Mouse (Mus musculus) myocyte (in vitro differentiated cells): ENCODE measurements around the gene Fto. TPM values are rescaled to one million over a fixed set of nuclear protein-coding genes. Genes with fewer than 3 reads are reported as not detected.

Experiments
- H3K27me3 ChIP-seq: one replicate; pipeline ENCODE4 v1.6.1; 2011; ENCODE audit not compliant: control insufficient read depth, insufficient read depth, insufficient read length
- H3K36me3 ChIP-seq: one replicate; pipeline ENCODE4 v1.6.1; 2011; ENCODE audit not compliant: control insufficient read depth, insufficient read depth
- H3K4me2 ChIP-seq: one replicate; pipeline ENCODE4 v1.6.1; 2011; ENCODE audit warnings: low read depth, control low read depth
- H3K4me3 ChIP-seq: one replicate; pipeline ENCODE4 v1.5.1; 2011; ENCODE audit warnings: mild to moderate bottlenecking, control low read depth, moderate library complexity
- H3K79me2 ChIP-seq: one replicate; pipeline ENCODE4 v1.6.1; 2011; ENCODE audit not compliant: control insufficient read depth, insufficient read depth
- H3ac ChIP-seq: one replicate; pipeline ENCODE4 v1.6.1; 2011; ENCODE audit not compliant: control insufficient read depth, insufficient read length
- CEBPB ChIP-seq: IDR thresholded peaks from 2 replicates; pipeline ENCODE4 v1.6.1; 2011; ENCODE audit warnings: mild to moderate bottlenecking, moderate library complexity; ENCODE audit not compliant: poor library complexity, insufficient read depth, severe bottlenecking
- E2F4 ChIP-seq: IDR thresholded peaks from one replicate; pipeline ENCODE4 v1.6.1; 2011; ENCODE audit warnings: mild to moderate bottlenecking, control low read depth, moderate library complexity; ENCODE audit not compliant: insufficient read depth
- MAX ChIP-seq: IDR thresholded peaks from one replicate; pipeline ENCODE4 v1.6.1; 2011; ENCODE audit warnings: low read depth, mild to moderate bottlenecking, control low read depth
- MYOD1 ChIP-seq, 3 experiments: IDR thresholded peaks; one replicate each; pipeline ENCODE4 v1.6.1; 2011; ENCODE audit warnings: control low read depth in 2 of 3, low read depth in 2 of 3, mild to moderate bottlenecking in 2 of 3, moderate library complexity in 1 of 3; ENCODE audit not compliant: insufficient read length in 2 of 3, control insufficient read depth in 1 of 3
- MYOG ChIP-seq, 3 experiments: IDR thresholded peaks; one replicate each; pipeline ENCODE4 v1.6.1; 2011; ENCODE audit warnings: control low read depth in 2 of 3, low read depth in 2 of 3, mild to moderate bottlenecking in 2 of 3; ENCODE audit not compliant: insufficient read length in 2 of 3, control insufficient read depth in 1 of 3, insufficient read depth in 1 of 3
- POLR2A ChIP-seq: IDR thresholded peaks from one replicate; pipeline ENCODE4 v1.6.1; 2011; ENCODE audit warnings: low read depth, mild to moderate bottlenecking, control low read depth, moderate library complexity; ENCODE audit not compliant: insufficient read length
- POLR2AphosphoS2 ChIP-seq: IDR thresholded peaks from one replicate; pipeline ENCODE4 v1.6.1; 2011; ENCODE audit warnings: low read depth, control low read depth; ENCODE audit not compliant: insufficient read length
- REST ChIP-seq: IDR thresholded peaks from one replicate; pipeline ENCODE4 v1.6.1; 2011; ENCODE audit warnings: mild to moderate bottlenecking, control low read depth, moderate library complexity; ENCODE audit not compliant: insufficient read depth, insufficient read length
- SRF ChIP-seq: IDR thresholded peaks from one replicate; pipeline ENCODE4 v1.6.1; 2011; ENCODE audit warnings: low read depth; ENCODE audit not compliant: control insufficient read depth, insufficient read length
- TCF12 ChIP-seq: IDR thresholded peaks from one replicate; pipeline ENCODE4 v1.6.1; 2011; ENCODE audit warnings: mild to moderate bottlenecking, control low read depth; ENCODE audit not compliant: poor library complexity, insufficient read depth, severe bottlenecking
- TCF3 ChIP-seq: IDR thresholded peaks from one replicate; pipeline ENCODE4 v1.6.1; 2011; ENCODE audit warnings: low read depth, control low read depth; ENCODE audit not compliant: insufficient read length
- USF1 ChIP-seq: IDR thresholded peaks from one replicate; pipeline ENCODE4 v1.6.1; 2011; ENCODE audit warnings: low read depth, mild to moderate bottlenecking, control low read depth, moderate library complexity
- polyA plus RNA-seq: library from polyadenylated mRNA; unstranded; fragments of >200 nt; fragmentation: generic; extraction: Trizol; gene quantifications from one replicate; pipeline ENCODE4 v1.2.1, GENCODE M21; 2012; ENCODE audit warnings: missing spikeins

Fto gene
- polyA plus RNA-seq, 1 experiment = 74.1 TPM

GRCm38 (mm10) chr8:91342196-91342595, 28.9 kb downstream of the Fto start:
- H3K36me3 ChIP-seq = no peaks in the 10 kb centered on the region
- no peak for TF ChIP-seq TCF3
- TF ChIP-seq MAX = no peak
- no peak for TF ChIP-seq TCF12
- no peak for TF ChIP-seq POLR2A
- TF ChIP-seq POLR2AphosphoS2 = no peak
- TF ChIP-seq MYOD1 (IDR thresholded peaks at IDR 0.05; ENCODE audit: control insufficient read depth in 1 of 3, insufficient read length in 2 of 3, low read depth in 2 of 3) = no peak
- no peak for TF ChIP-seq USF1
- no peak for TF ChIP-seq MYOG (IDR thresholded peaks at IDR 0.05; ENCODE audit: control insufficient read depth in 1 of 3, insufficient read depth in 1 of 3, insufficient read length in 2 of 3, low read depth in 2 of 3)
- TF ChIP-seq CEBPB = no peak
- TF ChIP-seq E2F4 = no peak
- no peak for TF ChIP-seq REST
- H3K27me3 ChIP-seq = no peaks in the 10 kb centered on the region
- H3K79me2 ChIP-seq = peaks cover 68% of the 10 kb centered on the region
- H3K4me3 ChIP-seq = no peak overlapping the region
- no peak overlapping the region for H3ac ChIP-seq
- H3K4me2 ChIP-seq = no peak overlapping the region

- TF ChIP-seq USF1 (no peak), CEBPB (no peak), SRF (no peak), POLR2A (no peak), MAX (no peak), E2F4 (no peak), REST (no peak), MYOG (IDR thresholded peaks at IDR 0.05; ENCODE audit: control insufficient read depth in 1 of 3, insufficient read depth in 1 of 3, insufficient read length in 2 of 3, low read depth in 2 of 3) (no peak), POLR2AphosphoS2 (no peak), MYOD1 (IDR thresholded peaks at IDR 0.05; ENCODE audit: control insufficient read depth in 1 of 3, insufficient read length in 2 of 3, low read depth in 2 of 3) (no peak)
- H3K4me2 ChIP-seq = no peak overlapping the region
- peaks cover 68% of the 10 kb centered on the region for H3K79me2 ChIP-seq
- no peak overlapping the region for H3ac ChIP-seq
- H3K36me3 ChIP-seq = no peaks in the 10 kb centered on the region
- no peaks in the 10 kb centered on the region for H3K27me3 ChIP-seq
- H3K4me3 ChIP-seq = no peak overlapping the region
Observed at GRCm38 (mm10) chr8:91342798-91343197, 29.5 kb downstream of the Fto start.

- H3K27me3 ChIP-seq = no peaks in the 10 kb centered on the region
- no peak overlapping the region for H3K4me3 ChIP-seq
- TF ChIP-seq SRF = no peak
- TF ChIP-seq REST = no peak
- no peak for TF ChIP-seq MYOD1 (IDR thresholded peaks at IDR 0.05; ENCODE audit: control insufficient read depth in 1 of 3, insufficient read length in 2 of 3, low read depth in 2 of 3)
- no peak for TF ChIP-seq USF1
- TF ChIP-seq POLR2A = no peak
- no peak for TF ChIP-seq TCF3
- no peak for TF ChIP-seq CEBPB
- H3K4me2 ChIP-seq = no peak overlapping the region
- no peaks in the 10 kb centered on the region for H3K36me3 ChIP-seq
- H3ac ChIP-seq = no peak overlapping the region
- peaks cover 60% of the 10 kb centered on the region for H3K79me2 ChIP-seq
Observed at GRCm38 (mm10) chr8:91344659-91345058, 31.3 kb downstream of the Fto start.

- Histone ChIP-seq H3K27me3 (no peaks in the 10 kb centered on the region), H3K36me3 (no peaks in the 10 kb centered on the region), H3K79me2 (peaks cover 51% of the 10 kb centered on the region), H3K4me2 (no peak overlapping the region), H3ac (no peak overlapping the region), H3K4me3 (no peak overlapping the region)
- TF ChIP-seq USF1 = no peak
Observed at GRCm38 (mm10) chr8:91347146-91347545, 33.8 kb downstream of the Fto start.

GRCm38 (mm10) chr8:91347595-91347994, 34.3 kb downstream of the Fto start:
- Histone ChIP-seq H3K4me2 (no peak overlapping the region), H3K36me3 (no peaks in the 10 kb centered on the region), H3K4me3 (no peak overlapping the region), H3ac (no peak overlapping the region), H3K27me3 (no peaks in the 10 kb centered on the region), H3K79me2 (peaks cover 49% of the 10 kb centered on the region)
- no peak for TF ChIP-seq POLR2AphosphoS2
- no peak for TF ChIP-seq TCF3
- no peak for TF ChIP-seq TCF12
- no peak for TF ChIP-seq E2F4
- no peak for TF ChIP-seq MYOG (IDR thresholded peaks at IDR 0.05; ENCODE audit: control insufficient read depth in 1 of 3, insufficient read depth in 1 of 3, insufficient read length in 2 of 3, low read depth in 2 of 3)
- TF ChIP-seq POLR2A = no peak
- no peak for TF ChIP-seq MYOD1 (IDR thresholded peaks at IDR 0.05; ENCODE audit: control insufficient read depth in 1 of 3, insufficient read length in 2 of 3, low read depth in 2 of 3)
- TF ChIP-seq MAX = no peak
- no peak for TF ChIP-seq USF1

GRCm38 (mm10) chr8:91349816-91350215, 36.5 kb downstream of the Fto start:
- no peak overlapping the region for H3K4me2 ChIP-seq
- H3K27me3 ChIP-seq = no peaks in the 10 kb centered on the region
- no peak overlapping the region for H3K4me3 ChIP-seq
- H3K79me2 ChIP-seq = peaks cover 54% of the 10 kb centered on the region
- no peak overlapping the region for H3ac ChIP-seq
- H3K36me3 ChIP-seq = no peaks in the 10 kb centered on the region
- no peak for TF ChIP-seq TCF12
- no peak for TF ChIP-seq POLR2AphosphoS2
- no peak for TF ChIP-seq TCF3
- no peak for TF ChIP-seq USF1
- no peak for TF ChIP-seq SRF
- TF ChIP-seq MYOD1 (IDR thresholded peaks at IDR 0.05; ENCODE audit: control insufficient read depth in 1 of 3, insufficient read length in 2 of 3, low read depth in 2 of 3) = no peak
- no peak for TF ChIP-seq REST
- no peak for TF ChIP-seq E2F4
- no peak for TF ChIP-seq POLR2A
- no peak for TF ChIP-seq CEBPB
- TF ChIP-seq MYOG (IDR thresholded peaks at IDR 0.05; ENCODE audit: control insufficient read depth in 1 of 3, insufficient read depth in 1 of 3, insufficient read length in 2 of 3, low read depth in 2 of 3) = no peak
- no peak for TF ChIP-seq MAX
